Mouse (Mus musculus) common myeloid progenitor, adult 5-6 weeks (primary cell): ENCODE measurements around the gene Gm3376. TPM values are rescaled to one million over a fixed set of nuclear protein-coding genes. Genes with fewer than 3 reads are reported as not detected.
"Not testable (repeated sequence)": the region's sequence is repeated elsewhere in the genome, so short reads cannot be mapped to it uniquely, and the experiment has no call there.

ENCODE experiments used
- ATAC-seq: replicated peaks from 2 replicates; pipeline ENCODE4 v1.8.0; 2016; ENCODE audit warnings: low read depth, mild to moderate bottlenecking, moderate TSS enrichment, inconsistent platforms; ENCODE audit not compliant: poor library complexity, severe bottlenecking
- total RNA-seq: library from RNA; stranded (forward); fragments of 200-1000, 187-1606 nt; gene quantifications from 2 replicates; pipeline ENCODE4 v1.2.3, GENCODE M21; 2017

The Gm3376 gene
- not detected in 2 replicates for total RNA-seq

DNA sequence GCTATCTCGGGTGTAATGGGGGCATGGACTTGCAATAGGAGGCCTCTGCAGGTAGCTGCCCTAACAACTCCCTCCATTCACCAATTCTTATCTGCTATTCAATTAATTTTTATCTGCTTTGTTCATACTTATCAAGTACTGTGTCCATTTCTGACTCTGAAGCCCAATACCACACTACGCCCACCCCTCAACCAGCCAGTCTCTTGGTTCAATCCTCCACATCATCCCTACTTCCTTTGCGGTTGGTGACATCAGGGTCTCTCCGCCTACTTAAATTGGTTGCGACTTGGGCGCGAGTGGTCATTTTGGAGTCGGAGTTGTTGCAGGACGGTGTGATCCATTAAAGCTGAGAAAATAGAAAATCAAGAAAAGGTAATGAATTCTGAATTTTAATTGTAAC lies at the start of gene Gm3376:
TSS of gene Gm3376 (plus strand) at position 301 of the 400 bp plus-strand sequence.
- ATAC-seq = not testable (repeated sequence)
